Mouse (Mus musculus) myocyte (in vitro differentiated cells): ENCODE results near the gene Dhrs11.

Source experiments
- CEBPB ChIP-seq: IDR thresholded peaks from 2 replicates; pipeline ENCODE4 v1.6.1; 2011; ENCODE audit warnings: mild to moderate bottlenecking, moderate library complexity; ENCODE audit not compliant: poor library complexity, insufficient read depth, severe bottlenecking
- E2F4 ChIP-seq: IDR thresholded peaks from one replicate; pipeline ENCODE4 v1.6.1; 2011; ENCODE audit warnings: mild to moderate bottlenecking, control low read depth, moderate library complexity; ENCODE audit not compliant: insufficient read depth
- MAX ChIP-seq: IDR thresholded peaks from one replicate; pipeline ENCODE4 v1.6.1; 2011; ENCODE audit warnings: low read depth, mild to moderate bottlenecking, control low read depth
- MYOD1 ChIP-seq, 3 experiments: IDR thresholded peaks; one replicate each; pipeline ENCODE4 v1.6.1; 2011; ENCODE audit warnings: control low read depth in 2 of 3, low read depth in 2 of 3, mild to moderate bottlenecking in 2 of 3, moderate library complexity in 1 of 3; ENCODE audit not compliant: insufficient read length in 2 of 3, control insufficient read depth in 1 of 3
- MYOG ChIP-seq, 3 experiments: IDR thresholded peaks; one replicate each; pipeline ENCODE4 v1.6.1; 2011; ENCODE audit warnings: control low read depth in 2 of 3, low read depth in 2 of 3, mild to moderate bottlenecking in 2 of 3; ENCODE audit not compliant: insufficient read length in 2 of 3, control insufficient read depth in 1 of 3, insufficient read depth in 1 of 3
- POLR2A ChIP-seq: IDR thresholded peaks from one replicate; pipeline ENCODE4 v1.6.1; 2011; ENCODE audit warnings: low read depth, mild to moderate bottlenecking, control low read depth, moderate library complexity; ENCODE audit not compliant: insufficient read length
- POLR2AphosphoS2 ChIP-seq: IDR thresholded peaks from one replicate; pipeline ENCODE4 v1.6.1; 2011; ENCODE audit warnings: low read depth, control low read depth; ENCODE audit not compliant: insufficient read length
- REST ChIP-seq: IDR thresholded peaks from one replicate; pipeline ENCODE4 v1.6.1; 2011; ENCODE audit warnings: mild to moderate bottlenecking, control low read depth, moderate library complexity; ENCODE audit not compliant: insufficient read depth, insufficient read length
- SRF ChIP-seq: IDR thresholded peaks from one replicate; pipeline ENCODE4 v1.6.1; 2011; ENCODE audit warnings: low read depth; ENCODE audit not compliant: control insufficient read depth, insufficient read length
- TCF12 ChIP-seq: IDR thresholded peaks from one replicate; pipeline ENCODE4 v1.6.1; 2011; ENCODE audit warnings: mild to moderate bottlenecking, control low read depth; ENCODE audit not compliant: poor library complexity, insufficient read depth, severe bottlenecking
- TCF3 ChIP-seq: IDR thresholded peaks from one replicate; pipeline ENCODE4 v1.6.1; 2011; ENCODE audit warnings: low read depth, control low read depth; ENCODE audit not compliant: insufficient read length
- USF1 ChIP-seq: IDR thresholded peaks from one replicate; pipeline ENCODE4 v1.6.1; 2011; ENCODE audit warnings: low read depth, mild to moderate bottlenecking, control low read depth, moderate library complexity

DNA sequence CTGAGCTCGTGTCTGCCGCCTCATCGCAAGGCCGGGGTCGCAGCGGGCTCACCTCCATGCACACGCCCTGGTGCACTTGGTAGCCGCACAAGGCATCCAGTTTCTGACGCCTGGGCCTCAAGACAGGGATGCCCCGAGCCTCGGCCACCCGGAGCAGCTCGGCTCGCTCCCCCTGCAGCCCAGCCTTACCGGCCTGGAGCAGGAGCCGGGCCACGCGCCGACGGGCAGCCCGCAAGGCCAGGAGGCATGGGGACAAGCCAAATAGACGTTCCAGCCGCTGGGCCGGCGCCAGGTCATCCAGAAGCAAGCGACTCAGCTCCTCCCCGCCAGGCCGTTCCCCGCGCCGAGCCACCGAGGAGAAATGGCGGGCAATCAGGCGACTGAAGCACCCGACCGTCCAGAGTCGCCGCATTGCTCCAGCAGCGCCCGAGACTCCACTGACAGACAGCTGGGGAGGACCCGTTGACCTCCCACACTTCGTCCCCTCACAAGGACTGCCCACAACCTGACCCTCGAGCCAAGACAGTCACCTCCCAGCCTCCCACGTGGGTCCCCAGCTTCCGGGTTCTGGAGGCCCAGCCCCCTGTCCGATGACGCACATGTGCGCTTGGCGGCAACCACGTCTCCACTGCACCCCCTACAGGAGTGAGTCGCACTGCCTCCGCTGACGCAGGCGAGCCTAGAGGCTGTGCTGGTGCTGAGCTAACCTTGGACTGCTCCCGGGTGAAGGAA lies 9.7 kb downstream of the Dhrs11 start, which contains the start of gene Mrm1:
- peak; percentile 69 for TF ChIP-seq POLR2A
- TF ChIP-seq USF1, result peak; percentile 88
- TF ChIP-seq MYOD1 (IDR thresholded peaks at IDR 0.05; ENCODE audit: control insufficient read depth in 1 of 3, insufficient read length in 2 of 3, low read depth in 2 of 3), result peak in 2 of 3 experiments; percentile 27 to 39
- peak; percentile 59 for TF ChIP-seq E2F4
- TF ChIP-seq MAX, result peak; percentile 81
- no peak for TF ChIP-seq TCF12
- TF ChIP-seq MYOG (IDR thresholded peaks at IDR 0.05; ENCODE audit: control insufficient read depth in 1 of 3, insufficient read depth in 1 of 3, insufficient read length in 2 of 3, low read depth in 2 of 3), result peak in 1 of 3 experiments; percentile 61
- TF ChIP-seq SRF, result peak; percentile 68
- TF ChIP-seq POLR2AphosphoS2, result peak; percentile 88
- no peak for TF ChIP-seq TCF3
- TF ChIP-seq REST, result no peak
- no peak for TF ChIP-seq CEBPB
